Mouse (Mus musculus) adrenal gland, adult 18-20 months (tissue): ENCODE results near the gene Bcl10. TPM values are rescaled to one million over a fixed set of nuclear protein-coding genes. Genes with fewer than 3 reads are reported as not detected.
"Not testable (repeated sequence)": the region's sequence is repeated elsewhere in the genome, so short reads cannot be mapped to it uniquely, and the experiment has no call there.

Experiments used
- DNase-seq, 2 experiments: peaks; one replicate each; pipeline ENCODE4 v3.0.0; 2021 to 2022; ENCODE audit warnings: low spot score in 2 of 2
- long read RNA-seq, 2 experiments: library from polyadenylated mRNA; stranded (forward); transcript quantifications; one replicate each; pipeline ENCODE4 v2.0.0; 2021
- total RNA-seq, 2 experiments: library from RNA; stranded (reverse); gene quantifications; 1 replicate in 1 of 2; 2 replicates in 1 of 2; pipeline ENCODE4 v1.2.3; 2021

Gene Bcl10
- total RNA-seq, result 10 to 100 TPM; 22.3 to 24.9 TPM
- long read RNA-seq, experiment 1, transcript Bcl10-201 (3 exons, 1,949 nt), result major isoform, 22 of 23 reads
- long read RNA-seq, experiment 1, partial matches to known transcripts, result 0 of 23 reads
- long read RNA-seq, experiment 1, other reads (novel, unspliced or antisense), result 1 of 23 reads
- long read RNA-seq, experiment 2, transcript Bcl10-201 (3 exons, 1,949 nt), result major isoform, 65 of 66 reads
- long read RNA-seq, experiment 2, partial matches to known transcripts, result 0 of 66 reads
- long read RNA-seq, experiment 2, other reads (novel, unspliced or antisense), result 1 of 66 reads

DNA sequence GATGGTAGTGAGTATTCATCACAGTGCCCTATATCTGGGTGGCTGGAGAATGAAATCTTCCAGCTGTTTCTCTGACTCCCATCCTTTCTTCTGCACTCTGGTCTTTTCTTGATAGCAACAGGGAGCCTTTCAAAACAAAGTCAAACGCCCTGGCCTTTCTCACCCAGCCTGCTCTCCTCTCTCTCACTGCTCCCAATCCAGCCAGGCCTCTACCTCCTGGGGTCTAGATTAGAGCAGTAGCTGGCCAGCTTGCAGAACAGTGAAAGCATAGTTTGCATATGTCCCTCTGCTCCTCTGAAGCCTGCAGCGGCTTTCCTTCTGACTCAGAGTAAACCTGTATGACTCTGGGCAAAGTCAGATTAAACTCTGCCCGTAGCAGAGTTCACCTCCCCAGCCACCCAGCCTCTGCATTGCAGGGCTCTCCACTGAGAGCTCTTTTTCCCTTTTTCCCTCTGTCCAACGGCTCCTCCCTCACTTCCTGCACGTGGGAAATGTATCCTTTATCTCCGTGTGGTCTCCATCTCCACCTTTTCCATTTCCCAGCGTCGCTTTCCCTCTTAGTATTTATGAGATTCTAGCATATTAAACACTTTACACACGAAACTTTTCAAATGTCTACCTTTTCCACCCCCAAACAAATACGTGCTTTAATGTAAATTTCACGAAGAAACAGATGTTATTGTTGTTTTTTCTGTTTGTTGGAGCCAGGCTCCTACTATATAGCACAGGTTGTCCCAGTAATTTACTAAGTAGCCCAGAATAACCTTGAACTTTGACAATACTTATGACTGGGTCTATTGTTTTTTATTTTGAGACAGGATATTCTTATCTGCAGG lies at the start of gene Bcl10:
Gene Bcl10, plus strand, starts transcription at position 786 of the 836 bp plus-strand sequence.
- no peak for DNase-seq

- no peak for DNase-seq
Observed at GRCm38 (mm10) chr3:145873271-145873670, 49.3 kb upstream of the Bcl10 start.

DNA sequence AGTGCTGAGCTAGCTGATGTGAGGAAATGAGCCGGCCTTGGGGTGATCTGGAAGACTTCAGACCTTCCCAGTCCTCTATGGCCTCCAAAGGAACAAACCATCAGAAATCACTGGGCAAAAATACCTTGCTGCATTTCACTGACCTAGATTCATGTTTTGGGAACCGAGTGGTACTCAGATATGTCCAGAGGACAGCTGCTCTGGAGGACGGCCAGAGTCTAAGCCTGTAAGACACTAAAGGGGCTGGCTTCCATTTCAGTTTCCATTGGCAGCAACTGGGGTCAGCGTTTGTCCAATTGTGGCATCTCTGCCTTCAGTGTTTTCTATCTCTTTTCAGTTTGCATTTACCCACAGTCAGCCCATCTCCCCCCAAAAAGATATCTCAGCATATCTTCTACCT lies 48.5 kb upstream of the Bcl10 start:
- DNase-seq, result no peak

- no peak for DNase-seq
Observed at GRCm38 (mm10) chr3:145876120-145876519, 46.5 kb upstream of the Bcl10 start.

- not testable (repeated sequence) for DNase-seq
Observed at GRCm38 (mm10) chr3:145878867-145879266, 43.7 kb upstream of the Bcl10 start.

- no peak for DNase-seq
Observed at GRCm38 (mm10) chr3:145880335-145880734, 42.3 kb upstream of the Bcl10 start.

DNA sequence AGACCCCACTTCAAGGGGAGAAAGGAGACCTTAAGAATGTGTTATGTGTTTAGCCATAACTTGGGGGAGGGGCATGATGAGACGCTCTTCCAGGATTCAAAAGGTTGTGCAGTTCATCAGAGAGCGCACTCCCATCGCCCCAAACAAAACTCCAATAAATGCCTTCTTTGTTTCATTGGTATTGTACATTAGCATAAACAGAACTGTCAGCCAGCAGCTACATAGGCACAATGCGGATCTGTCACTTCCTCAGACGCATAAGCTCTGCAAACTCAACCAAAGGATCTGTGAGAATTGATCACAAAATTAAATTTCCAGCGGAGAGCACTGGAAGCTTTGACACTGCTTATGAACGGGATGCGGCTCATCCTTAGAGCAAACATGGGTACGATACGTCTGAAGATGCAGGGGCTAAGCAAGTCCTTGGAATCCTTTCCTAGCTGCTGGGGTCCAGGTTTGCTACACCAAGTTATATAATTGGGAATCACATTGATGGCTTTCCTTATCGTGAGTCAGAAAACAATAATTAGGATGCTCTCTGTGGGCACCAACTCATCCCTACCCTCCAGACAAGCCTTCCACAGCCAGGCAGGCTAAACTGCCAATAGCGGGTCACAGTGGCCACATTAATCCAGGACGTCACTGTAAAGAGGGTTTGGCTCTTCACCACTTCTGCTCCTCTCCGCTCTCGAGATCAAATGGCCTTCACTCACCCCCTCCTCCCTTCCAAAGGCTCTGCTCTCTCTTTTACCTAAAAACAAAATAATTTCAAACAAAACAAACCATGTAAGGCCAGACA lies 40.3 kb upstream of the Bcl10 start:
- no peak for DNase-seq

DNA sequence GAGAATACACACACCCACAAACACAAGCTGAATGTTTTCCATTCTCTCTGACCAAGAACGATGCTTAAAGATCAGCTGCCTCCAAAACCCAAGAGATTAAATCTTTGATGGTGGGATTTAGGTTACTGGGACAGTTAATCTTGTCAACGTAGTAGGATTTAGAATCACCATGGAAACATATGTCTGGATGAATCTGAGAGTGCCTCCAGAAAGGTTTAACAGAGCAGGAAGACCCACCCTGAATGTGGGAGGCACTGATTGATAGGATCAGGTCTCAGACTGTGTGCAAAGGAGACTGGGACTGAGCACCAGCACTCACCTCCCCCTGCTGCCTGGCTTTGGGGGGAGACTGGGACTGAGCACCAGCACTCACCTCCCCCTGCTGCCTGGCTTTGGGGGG lies 39.4 kb upstream of the Bcl10 start:
- no peak for DNase-seq

DNA sequence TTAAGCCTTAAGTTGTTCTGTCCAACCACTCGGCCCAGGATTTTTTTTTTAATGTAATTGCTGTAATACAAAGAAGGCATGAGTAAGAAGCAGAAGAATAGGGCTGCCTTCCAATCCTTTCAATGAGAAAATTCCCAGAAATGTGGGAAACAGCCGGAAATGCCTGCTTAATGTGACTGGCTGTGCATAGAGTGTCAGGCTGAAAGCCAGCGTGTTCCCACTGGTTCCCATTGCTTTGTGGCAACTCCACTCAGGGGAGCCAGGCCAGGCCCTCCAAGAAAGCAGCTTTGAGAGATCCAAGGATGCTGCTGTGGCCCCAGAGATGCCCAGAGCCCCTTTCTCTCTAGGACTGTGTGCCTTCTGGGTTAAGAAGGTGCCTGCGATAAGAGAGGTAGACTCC lies 37.2 kb upstream of the Bcl10 start:
- no peak for DNase-seq

DNA sequence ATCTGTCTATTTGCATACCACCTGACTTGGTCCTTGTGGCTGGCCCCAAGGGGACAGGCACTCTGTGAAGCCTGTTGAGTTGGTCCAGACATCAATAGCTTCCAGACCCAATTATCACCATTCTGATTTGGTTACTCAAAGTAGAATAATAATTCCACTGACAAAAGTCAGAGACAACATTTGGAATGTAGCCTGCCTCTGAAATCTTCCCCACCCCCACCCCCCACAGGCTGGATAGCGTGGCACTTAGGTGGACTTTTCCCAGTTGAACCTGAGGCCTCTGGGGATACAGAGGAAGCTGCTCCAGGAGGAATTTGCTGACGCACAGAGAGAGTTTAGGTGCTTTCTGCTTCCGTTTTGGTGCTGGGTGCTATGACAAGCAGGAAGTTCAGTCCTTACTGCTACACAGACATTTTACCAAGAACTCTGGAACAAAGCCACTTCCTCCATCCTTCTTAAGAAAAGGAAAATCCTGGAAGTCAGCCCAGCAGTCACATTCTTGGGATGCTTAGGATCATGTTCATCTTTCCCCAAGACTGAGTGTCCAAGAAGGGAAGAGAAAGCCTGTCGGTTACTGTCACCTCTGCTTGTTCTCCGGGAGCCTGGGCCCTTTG lies 36.6 kb upstream of the Bcl10 start:
- DNase-seq, result no peak

DNA sequence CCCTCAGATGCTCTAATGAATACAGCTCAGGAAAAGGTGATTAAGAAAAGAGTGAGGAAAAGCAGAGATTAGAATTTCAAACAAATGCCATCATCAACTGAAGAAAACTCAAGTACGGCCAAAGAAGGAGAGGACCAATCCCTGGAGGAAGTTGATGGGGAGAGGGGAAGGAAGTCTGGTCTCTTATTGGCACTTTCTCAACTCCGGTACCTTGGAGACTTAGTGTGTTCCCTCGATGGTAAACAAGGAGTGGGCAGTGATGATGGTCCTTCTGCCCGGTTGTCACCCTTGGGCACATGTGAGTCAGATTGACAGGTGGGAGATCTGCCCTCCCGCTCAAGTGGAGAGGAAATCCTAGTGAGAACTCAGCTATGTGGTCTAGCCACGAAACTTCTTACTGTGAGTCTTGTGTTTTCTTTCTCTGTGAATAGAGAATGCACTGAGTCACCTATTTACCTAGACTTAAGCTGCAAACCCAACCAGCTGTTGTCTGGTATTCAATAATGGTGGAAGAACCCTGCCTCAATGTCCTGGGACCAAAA lies 35.1 kb upstream of the Bcl10 start:
- DNase-seq, result no peak

DNA sequence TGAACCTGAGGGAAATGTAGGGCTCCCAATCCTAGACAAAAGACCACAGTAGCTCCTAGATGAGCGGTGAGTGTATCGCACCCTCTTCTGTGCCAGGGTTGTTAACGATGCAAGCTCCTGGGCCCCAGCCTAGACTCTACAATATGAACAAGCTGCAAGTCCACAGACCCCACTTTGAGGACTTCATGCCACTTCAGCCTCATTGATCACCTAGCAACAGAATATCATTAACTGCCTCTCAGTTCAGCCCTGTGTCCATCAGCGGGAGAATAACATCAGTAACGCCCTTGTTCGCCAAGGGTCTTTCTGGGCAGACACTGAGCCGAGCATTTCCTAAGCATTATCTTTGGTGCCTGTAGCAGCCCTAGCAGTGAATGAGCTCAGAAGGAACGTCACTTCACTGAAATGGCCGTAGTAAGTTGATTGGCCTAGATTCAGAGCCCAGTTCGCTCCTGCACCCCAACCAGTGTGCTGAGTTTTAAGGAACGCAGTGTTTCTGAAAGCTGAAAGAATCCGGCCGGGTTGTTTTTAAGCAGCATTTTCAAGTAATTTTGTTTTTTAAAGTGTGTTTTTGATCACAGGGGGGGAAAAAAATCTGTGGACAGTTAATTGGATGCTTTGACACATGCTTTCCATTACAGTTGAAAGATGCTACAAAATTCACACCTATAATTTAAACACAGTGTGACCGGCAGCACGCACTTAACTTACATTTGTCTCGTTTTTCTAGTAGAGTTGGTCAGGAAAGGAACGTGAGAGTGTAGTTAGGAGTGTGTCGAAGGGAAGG lies 32.1 kb upstream of the Bcl10 start:
- no peak for DNase-seq

- DNase-seq, result no peak
Observed at GRCm38 (mm10) chr3:145892451-145892850, 30.2 kb upstream of the Bcl10 start.

- DNase-seq, result no peak
Observed at GRCm38 (mm10) chr3:145894131-145894530, 28.5 kb upstream of the Bcl10 start.

DNA sequence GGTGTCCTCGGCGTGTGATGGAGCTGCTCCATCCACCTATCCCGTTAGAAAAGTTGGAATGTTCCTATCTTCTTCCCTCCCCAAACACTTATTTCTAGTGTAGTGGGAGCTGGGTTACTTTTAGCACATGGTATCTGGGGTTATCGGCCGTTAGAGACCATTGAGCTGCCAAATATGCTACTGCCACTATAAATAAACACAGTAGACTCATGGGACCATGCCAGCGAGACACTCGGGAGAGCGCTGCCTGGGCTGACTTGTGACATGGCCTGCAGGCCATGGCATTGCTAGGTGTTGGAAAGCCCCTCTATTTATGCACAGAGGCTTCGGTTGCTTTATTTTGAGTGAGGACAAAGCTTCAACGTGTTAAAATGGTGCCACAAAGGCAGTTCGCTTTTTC lies 24.9 kb upstream of the Bcl10 start:
- DNase-seq, result no peak

- no peak for DNase-seq
Observed at GRCm38 (mm10) chr3:145899832-145900231, 22.8 kb upstream of the Bcl10 start.

DNA sequence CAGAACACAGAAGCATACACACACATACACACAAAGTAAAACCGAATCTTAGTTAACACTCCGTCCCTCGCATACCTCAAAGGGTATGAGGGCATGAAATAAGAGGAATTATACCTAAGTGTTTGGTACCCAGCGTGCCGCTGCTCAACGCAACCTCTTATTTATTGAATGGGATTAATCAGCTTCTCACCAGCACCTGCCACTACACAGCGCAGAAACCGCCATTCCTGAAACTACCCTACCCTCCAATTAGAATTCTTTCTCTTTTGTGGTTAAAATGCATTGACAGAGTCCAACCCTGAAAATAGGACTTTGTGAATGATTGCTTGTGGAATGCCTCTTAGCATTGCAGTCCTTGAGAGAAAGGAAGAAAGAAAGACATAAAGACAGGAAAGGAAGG lies 19.1 kb upstream of the Bcl10 start:
- DNase-seq, result no peak

DNA sequence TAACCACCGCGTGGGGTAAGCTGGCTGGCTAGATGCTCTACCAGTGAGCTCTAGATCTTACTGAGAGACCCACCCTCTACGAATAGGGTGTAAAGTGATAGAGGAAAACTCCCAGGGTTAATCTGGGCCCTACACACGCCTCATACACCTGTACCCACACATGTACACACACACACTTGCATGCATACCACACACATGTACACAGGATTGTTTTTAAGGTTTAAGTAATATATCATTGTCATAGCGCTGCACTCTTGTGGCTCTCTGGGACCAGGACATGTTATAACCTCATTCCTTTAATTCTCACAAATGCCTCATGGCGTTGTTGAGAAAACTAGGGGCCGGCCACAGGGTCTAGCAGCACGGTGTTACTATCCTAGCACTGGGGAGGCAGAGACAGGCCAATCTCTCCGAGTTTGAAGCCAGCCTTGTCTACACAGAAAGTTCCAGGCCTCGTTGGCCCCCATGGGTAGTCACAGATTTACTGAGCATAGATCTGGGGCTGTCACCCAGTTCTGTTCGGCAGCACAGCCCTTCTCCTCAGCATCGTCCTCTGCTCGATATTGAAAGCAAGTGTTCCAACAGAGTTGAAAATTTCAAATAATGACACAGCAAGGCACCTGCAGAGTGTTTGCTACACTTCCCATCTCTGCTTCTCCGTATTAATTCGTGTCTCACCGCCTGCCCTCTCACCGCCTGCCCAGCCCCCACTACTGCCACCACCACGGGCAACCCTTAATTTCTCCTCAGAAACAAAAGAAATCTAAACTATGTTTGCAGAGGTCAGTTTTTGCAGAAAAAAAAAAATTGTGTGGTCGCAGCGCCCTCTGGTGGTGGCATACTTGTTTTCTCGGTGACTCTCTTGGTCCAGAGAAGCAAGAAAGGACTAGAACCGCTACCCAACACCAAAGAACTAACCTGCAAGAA lies 17.5 kb upstream of the Bcl10 start:
- peak; percentile 58 to 65 for DNase-seq

DNA sequence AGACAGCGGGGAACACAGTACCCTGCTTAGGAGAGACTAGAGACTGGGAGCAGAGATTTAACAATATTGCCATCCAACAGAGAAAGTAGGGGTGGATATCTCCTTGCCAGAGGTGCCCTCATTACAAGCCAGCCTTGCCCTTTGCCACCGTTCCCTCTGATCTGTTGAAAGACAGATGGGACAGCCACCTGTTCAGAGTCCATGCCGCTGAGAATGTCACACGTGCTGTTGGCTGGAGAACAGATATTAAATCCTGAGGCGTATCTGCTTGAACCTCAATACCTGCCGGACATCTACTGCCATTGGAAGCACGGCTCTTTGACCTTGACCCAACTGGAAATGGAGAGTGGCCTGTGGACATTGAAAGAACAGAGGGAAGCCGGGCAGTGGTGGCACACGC lies 16.0 kb upstream of the Bcl10 start:
- no peak for DNase-seq
